Mouse (Mus musculus) ES-Bruce4 (cell line): ENCODE data around the gene Micall1. TPM values are rescaled to one million over a fixed set of nuclear protein-coding genes. Genes with fewer than 3 reads are reported as not detected.

ENCODE experiments used
- H3K27ac ChIP-seq: 2 replicates; pipeline ENCODE4 v1.5.1; 2012; ENCODE audit warnings: low read length, inconsistent platforms; ENCODE audit not compliant: insufficient read depth
- H3K27me3 ChIP-seq: 2 replicates; pipeline ENCODE4 v1.6.1; 2012; ENCODE audit warnings: mild to moderate bottlenecking, low read length, inconsistent platforms; ENCODE audit not compliant: control insufficient read depth, poor library complexity, insufficient read depth, severe bottlenecking
- H3K36me3 ChIP-seq: 2 replicates; pipeline ENCODE4 v1.6.1; 2012; ENCODE audit warnings: inconsistent platforms, mild to moderate bottlenecking, low read length, moderate library complexity; ENCODE audit not compliant: control insufficient read depth, poor library complexity, insufficient read depth, severe bottlenecking
- H3K4me1 ChIP-seq: one replicate; pipeline ENCODE4 v1.8.1; 2011; ENCODE audit warnings: low read length; ENCODE audit not compliant: control insufficient read depth, insufficient read depth
- H3K4me3 ChIP-seq: 2 replicates; pipeline ENCODE4 v1.5.1; 2011; ENCODE audit warnings: low read depth, mild to moderate bottlenecking, low read length
- H3K9ac ChIP-seq: 2 replicates; pipeline ENCODE4 v1.6.1; 2012; ENCODE audit warnings: low read depth, mild to moderate bottlenecking, inconsistent platforms; ENCODE audit not compliant: poor library complexity, severe bottlenecking
- H3K9me3 ChIP-seq: replicated peaks from 2 replicates; pipeline ENCODE4 v1.6.1; 2012; ENCODE audit warnings: mild to moderate bottlenecking, low read length, inconsistent platforms; ENCODE audit not compliant: control insufficient read depth, poor library complexity, insufficient read depth, severe bottlenecking
- CTCF ChIP-seq: IDR thresholded peaks from one replicate; pipeline ENCODE4 v1.8.1; 2011; ENCODE audit warnings: low read depth, low read length
- EP300 ChIP-seq: IDR thresholded peaks from 2 replicates; pipeline ENCODE4 v1.6.1; 2011; ENCODE audit warnings: low read depth, low read length; ENCODE audit not compliant: insufficient read depth
- POLR2A ChIP-seq: IDR thresholded peaks from one replicate; pipeline ENCODE4 v1.8.1; 2011; ENCODE audit warnings: low read length; ENCODE audit not compliant: insufficient read depth
- polyA plus RNA-seq: library from polyadenylated mRNA; stranded (reverse); fragments of >200 nt; gene quantifications from 2 replicates; pipeline ENCODE4 v1.2.4, GENCODE M21; 2011; ENCODE audit warnings: low read depth; ENCODE audit not compliant: missing spikeins, insufficient read depth, insufficient read length

Micall1 gene
- polyA plus RNA-seq, 1 experiment, result 12.4 TPM

DNA sequence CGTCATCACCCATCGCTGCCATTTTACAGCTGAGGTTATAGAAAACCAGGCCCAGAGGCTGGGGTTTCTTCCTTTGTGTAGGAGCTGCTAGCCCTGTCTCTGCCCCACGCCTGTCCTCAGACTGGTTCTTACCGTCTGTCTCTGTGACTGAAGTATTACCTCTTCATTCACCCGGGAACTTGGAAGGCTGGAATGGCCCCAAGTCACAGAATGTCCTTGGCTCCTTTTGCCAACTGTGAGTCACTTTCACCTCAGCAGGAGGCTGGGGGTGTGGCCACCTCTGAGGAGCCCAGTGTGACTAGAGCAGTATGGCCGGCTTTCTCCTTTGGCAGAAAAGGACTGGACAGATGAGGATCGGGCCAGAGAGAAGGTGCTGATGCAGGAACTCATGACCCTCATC, 22.7 kb downstream of the Micall1 start:
- H3K4me3 ChIP-seq, result no peak overlapping the region
- no peaks in the 10 kb centered on the region for H3K27me3 ChIP-seq
- H3K9me3 ChIP-seq, result no peaks in the 10 kb centered on the region
- no peak for TF ChIP-seq EP300
- TF ChIP-seq CTCF, result no peak
- no peak for TF ChIP-seq POLR2A
- no peak overlapping the region for H3K9ac ChIP-seq
- peaks cover 2% of the 10 kb centered on the region for H3K4me1 ChIP-seq
- H3K36me3 ChIP-seq, result no peaks in the 10 kb centered on the region
- H3K27ac ChIP-seq, result no peak overlapping the region

DNA sequence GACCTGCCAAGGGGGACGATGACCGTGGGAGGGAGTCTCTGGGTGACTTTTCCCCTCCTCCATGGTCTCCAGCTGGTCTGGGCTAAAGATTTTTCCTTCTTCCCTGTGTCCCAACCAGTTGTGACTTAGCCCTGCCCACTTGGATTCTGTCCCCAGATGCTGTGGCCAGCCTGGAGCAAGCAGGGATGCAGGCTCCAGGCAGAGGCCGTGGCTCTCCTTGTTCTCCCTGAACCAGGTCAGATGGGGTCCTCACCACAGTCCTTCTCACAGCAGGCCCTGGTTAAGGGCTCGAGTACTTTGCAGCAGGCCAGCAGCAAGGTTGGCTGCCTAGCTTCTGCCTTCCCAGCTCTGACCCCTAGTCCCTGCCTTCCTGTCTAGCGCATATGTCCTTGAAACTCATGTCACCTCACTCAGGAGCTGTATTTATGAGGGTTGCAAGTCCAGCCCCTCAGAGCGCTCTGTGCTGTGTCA, 24.5 kb downstream of the Micall1 start:
- Histone ChIP-seq H3K36me3 (no peaks in the 10 kb centered on the region), H3K9ac (no peak overlapping the region), H3K4me1 (peaks cover 2% of the 10 kb centered on the region), H3K27me3 (no peaks in the 10 kb centered on the region), H3K27ac (no peak overlapping the region), H3K9me3 (no peaks in the 10 kb centered on the region), H3K4me3 (no peak overlapping the region)
- TF ChIP-seq POLR2A, result no peak
- no peak for TF ChIP-seq EP300
- no peak for TF ChIP-seq CTCF

DNA sequence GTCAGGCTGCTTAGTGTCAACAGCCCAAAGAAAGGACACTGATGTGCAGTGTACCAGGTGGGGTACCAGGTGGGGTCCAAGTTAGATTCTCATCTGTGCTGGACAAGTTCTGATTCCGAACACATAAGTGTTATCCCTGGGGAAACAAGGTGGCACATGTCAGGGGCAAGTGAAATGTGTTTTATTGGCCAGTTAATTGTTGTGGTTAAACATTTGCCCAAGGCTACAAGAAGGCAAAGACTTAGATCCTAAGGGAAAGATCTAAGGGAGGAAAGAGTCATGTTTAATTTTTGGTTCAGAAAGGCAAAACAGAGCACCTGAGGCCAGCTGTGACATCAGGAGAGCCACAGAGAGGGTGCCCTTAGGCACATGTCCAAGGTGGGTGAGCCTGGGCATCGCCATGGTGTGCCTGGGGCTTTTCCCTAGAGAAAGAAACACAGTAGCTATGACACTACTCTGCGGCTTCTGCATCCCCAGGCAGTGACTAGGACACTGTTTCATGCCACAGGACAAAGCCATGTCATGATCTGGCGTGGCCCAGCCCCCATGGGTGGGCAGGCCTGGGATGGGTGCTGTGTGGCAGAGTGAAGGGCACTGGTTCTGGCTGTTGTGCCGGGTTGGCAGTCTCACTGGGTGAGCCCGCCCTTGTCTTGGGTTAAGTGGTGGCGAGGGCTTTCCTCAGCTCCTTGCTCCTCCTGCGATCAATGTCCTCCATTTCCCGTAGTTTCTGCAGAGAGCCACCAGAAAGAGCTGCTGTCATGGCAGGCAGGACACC, 26.0 kb downstream of the Micall1 start:
- TF ChIP-seq CTCF (no peak), POLR2A (no peak), EP300 (no peak)
- H3K9ac ChIP-seq, result no peak overlapping the region
- no peaks in the 10 kb centered on the region for H3K36me3 ChIP-seq
- H3K27ac ChIP-seq, result no peak overlapping the region
- H3K9me3 ChIP-seq, result no peaks in the 10 kb centered on the region
- H3K27me3 ChIP-seq, result no peaks in the 10 kb centered on the region
- H3K4me3 ChIP-seq, result no peak overlapping the region
- H3K4me1 ChIP-seq, result peaks cover 2% of the 10 kb centered on the region

DNA sequence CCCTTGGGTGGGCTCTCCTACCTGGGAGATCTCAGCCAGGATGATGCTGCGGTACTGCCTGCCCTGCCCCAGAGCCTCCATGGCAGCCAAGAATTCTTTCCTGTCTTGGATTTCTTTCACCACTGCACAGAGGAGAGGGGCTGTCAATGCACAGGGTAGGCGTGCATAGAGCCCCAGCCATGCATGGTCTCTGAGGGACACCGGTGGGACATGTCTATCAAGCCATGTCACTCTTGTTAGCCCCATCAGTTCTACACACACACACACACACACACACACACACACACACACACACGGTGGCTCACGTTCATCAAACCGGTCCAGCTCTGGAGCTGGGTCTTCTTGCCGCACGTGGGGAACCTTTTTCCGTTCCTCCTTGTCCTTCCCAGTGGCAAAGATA, 26.6 kb downstream of the Micall1 start:
- Histone ChIP-seq H3K4me1 (peaks cover 2% of the 10 kb centered on the region), H3K9ac (no peak overlapping the region), H3K4me3 (no peak overlapping the region), H3K27ac (no peak overlapping the region), H3K9me3 (no peaks in the 10 kb centered on the region), H3K27me3 (no peaks in the 10 kb centered on the region), H3K36me3 (no peaks in the 10 kb centered on the region)
- TF ChIP-seq EP300 (no peak), CTCF (no peak), POLR2A (no peak)

DNA sequence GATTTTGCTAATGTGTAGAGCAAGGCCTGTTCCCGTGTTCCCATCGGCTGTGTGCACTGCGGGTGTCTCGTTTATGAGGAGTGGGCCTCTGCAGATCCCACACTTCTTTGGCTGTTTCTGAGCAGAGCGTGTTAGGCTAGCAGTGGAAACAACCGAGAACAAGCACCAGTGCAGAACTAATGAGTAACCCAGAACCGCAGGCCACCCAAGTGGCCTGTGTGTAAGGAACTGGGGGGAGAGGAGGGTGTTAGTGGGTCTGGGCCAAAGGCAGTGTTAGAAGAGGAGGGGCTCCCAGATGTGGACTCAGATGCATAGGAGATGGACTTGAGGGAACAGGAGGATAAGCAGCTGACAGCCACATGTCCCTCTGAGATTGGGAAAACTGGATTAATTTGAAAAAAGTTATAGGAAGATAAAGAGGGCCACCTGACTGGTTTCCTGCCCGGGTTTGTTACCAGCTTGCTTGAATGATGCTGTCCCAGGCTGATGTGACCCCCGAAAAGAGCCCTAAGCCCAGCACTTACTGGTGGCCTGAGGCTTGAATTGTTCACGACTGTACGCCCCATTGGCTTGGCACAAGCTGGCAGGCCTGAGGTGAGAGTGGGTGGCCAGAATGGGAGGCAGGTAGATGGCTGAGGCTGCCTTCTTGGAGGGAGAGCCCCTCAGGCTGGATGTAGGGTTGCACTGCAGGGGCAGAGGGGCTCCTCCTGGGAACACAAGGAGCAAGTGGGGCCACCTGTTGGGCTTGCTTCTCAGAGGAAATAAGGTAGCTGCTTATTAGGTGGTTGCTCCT, 27.3 kb downstream of the Micall1 start:
- Histone ChIP-seq H3K9ac (no peak overlapping the region), H3K9me3 (no peaks in the 10 kb centered on the region), H3K27me3 (no peaks in the 10 kb centered on the region), H3K4me3 (no peak overlapping the region), H3K36me3 (no peaks in the 10 kb centered on the region), H3K4me1 (peaks cover 2% of the 10 kb centered on the region), H3K27ac (no peak overlapping the region)
- TF ChIP-seq POLR2A, result no peak
- no peak for TF ChIP-seq CTCF
- TF ChIP-seq EP300, result no peak

GRCm38 (mm10) chr15:79139640-79140039, 30.9 kb downstream of the Micall1 start:
- H3K36me3 ChIP-seq, result peaks cover 7% of the 10 kb centered on the region
- no peak overlapping the region for H3K9ac ChIP-seq
- no peak for TF ChIP-seq POLR2A
- TF ChIP-seq EP300, result no peak
- TF ChIP-seq CTCF, result peak; percentile 51
- no peak overlapping the region for H3K27ac ChIP-seq
- no peak overlapping the region for H3K4me3 ChIP-seq
- H3K9me3 ChIP-seq, result no peaks in the 10 kb centered on the region
- H3K4me1 ChIP-seq, result peaks cover 2% of the 10 kb centered on the region
- H3K27me3 ChIP-seq, result no peaks in the 10 kb centered on the region
